Mouse (Mus musculus): ENCODE measurements around the gene Itsn1.

Itsn1 gene

GRCm38 (mm10) chr16:91839462-91839861, 110.4 kb downstream of the Itsn1 start:
- in situ Hi-C loops (cut with MboI, MseI) = no loop called here

- in situ Hi-C loops (cut with MboI, MseI) = loop anchor here (5.0 kb wide), 1 partner anchor 36 kb away; no protein-coding TSS in a partner anchor
These were observed 112.0 kb downstream of the Itsn1 start for GRCm38 (mm10) chr16:91841026-91841630.

GRCm38 (mm10) chr16:91846089-91846741, 117.1 kb downstream of the Itsn1 start:
- in situ Hi-C loops (cut with MboI, MseI) = no loop called here

- in situ Hi-C loops (cut with MboI, MseI) = no loop called here
These were observed 118.6 kb downstream of the Itsn1 start for GRCm38 (mm10) chr16:91847525-91848225.

- in situ Hi-C loops (cut with MboI, MseI) = no loop called here
These were observed 119.4 kb downstream of the Itsn1 start for GRCm38 (mm10) chr16:91848505-91848904.

GRCm38 (mm10) chr16:91848906-91849603, 120.0 kb downstream of the Itsn1 start:
- in situ Hi-C loops (cut with MboI, MseI) = no loop called here

- in situ Hi-C loops (cut with MboI, MseI) = no loop called here
These were observed 121.1 kb downstream of the Itsn1 start for GRCm38 (mm10) chr16:91850175-91850574.

- in situ Hi-C loops (cut with MboI, MseI) = no loop called here
These were observed 122.6 kb downstream of the Itsn1 start for GRCm38 (mm10) chr16:91851456-91852231.

GRCm38 (mm10) chr16:91852753-91853152, 123.7 kb downstream of the Itsn1 start:
- in situ Hi-C loops (cut with MboI, MseI) = no loop called here

- in situ Hi-C loops (cut with MboI, MseI) = no loop called here
These were observed 124.1 kb downstream of the Itsn1 start for GRCm38 (mm10) chr16:91853223-91853622.

GRCm38 (mm10) chr16:91858695-91859094, 129.6 kb downstream of the Itsn1 start:
- in situ Hi-C loops (cut with MboI, MseI) = no loop called here

- in situ Hi-C loops (cut with MboI, MseI) = no loop called here
These were observed 130.1 kb downstream of the Itsn1 start for GRCm38 (mm10) chr16:91859203-91859602.

- in situ Hi-C loops (cut with MboI, MseI) = no loop called here
These were observed 130.9 kb downstream of the Itsn1 start for GRCm38 (mm10) chr16:91859958-91860357.

GRCm38 (mm10) chr16:91860471-91861125, 131.5 kb downstream of the Itsn1 start:
- in situ Hi-C loops (cut with MboI, MseI) = no loop called here

- in situ Hi-C loops (cut with MboI, MseI) = no loop called here
These were observed 132.8 kb downstream of the Itsn1 start for GRCm38 (mm10) chr16:91861784-91862371.

- in situ Hi-C loops (cut with MboI, MseI) = no loop called here
These were observed 133.8 kb downstream of the Itsn1 start for GRCm38 (mm10) chr16:91862836-91863235.

- in situ Hi-C loops (cut with MboI, MseI) = no loop called here
These were observed 135.7 kb downstream of the Itsn1 start for GRCm38 (mm10) chr16:91864646-91865332.

GRCm38 (mm10) chr16:91865570-91866257, 136.6 kb downstream of the Itsn1 start:
- in situ Hi-C loops (cut with MboI, MseI) = no loop called here

- in situ Hi-C loops (cut with MboI, MseI) = no loop called here
These were observed 137.2 kb downstream of the Itsn1 start for GRCm38 (mm10) chr16:91866258-91866634.

All from T-helper 1 cell (primary cell).